Mouse (Mus musculus) cerebellum, postnatal 36 days (tissue): ENCODE results near the gene Inf2.

Experiments
- DNase-seq, 2 experiments: peaks; one replicate each; pipeline ENCODE4 v3.0.0; 2021 to 2022; ENCODE audit warnings: mixed read lengths in 2 of 2

The Inf2 gene

GRCm38 (mm10) chr12:112571064-112571463 lies 17.5 kb upstream of the Inf2 start:
- DNase-seq, result no peak

- no peak for DNase-seq
These were observed 13.2 kb upstream of the Inf2 start for GRCm38 (mm10) chr12:112575274-112575986.

DNA sequence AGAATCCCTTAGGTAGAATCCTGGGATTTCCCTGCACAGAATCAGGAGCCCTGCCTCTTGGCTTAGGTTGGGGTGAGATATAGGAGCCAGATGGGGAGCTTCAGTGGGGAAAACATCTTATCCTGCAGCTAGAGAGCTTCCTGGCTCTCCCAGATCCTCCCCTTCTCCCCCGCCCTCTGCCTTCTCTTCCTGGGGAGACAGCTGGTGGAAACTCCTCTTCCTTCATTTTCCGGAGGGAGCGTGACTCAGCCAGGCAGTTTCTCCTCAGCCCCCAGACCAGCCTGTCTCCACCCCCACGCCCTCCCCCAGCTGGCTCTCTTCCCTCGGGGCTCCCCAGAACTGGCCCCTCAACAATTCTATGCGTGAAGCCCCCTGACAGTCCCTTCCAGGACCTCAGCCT lies 12.2 kb upstream of the Inf2 start:
- DNase-seq, result no peak

DNA sequence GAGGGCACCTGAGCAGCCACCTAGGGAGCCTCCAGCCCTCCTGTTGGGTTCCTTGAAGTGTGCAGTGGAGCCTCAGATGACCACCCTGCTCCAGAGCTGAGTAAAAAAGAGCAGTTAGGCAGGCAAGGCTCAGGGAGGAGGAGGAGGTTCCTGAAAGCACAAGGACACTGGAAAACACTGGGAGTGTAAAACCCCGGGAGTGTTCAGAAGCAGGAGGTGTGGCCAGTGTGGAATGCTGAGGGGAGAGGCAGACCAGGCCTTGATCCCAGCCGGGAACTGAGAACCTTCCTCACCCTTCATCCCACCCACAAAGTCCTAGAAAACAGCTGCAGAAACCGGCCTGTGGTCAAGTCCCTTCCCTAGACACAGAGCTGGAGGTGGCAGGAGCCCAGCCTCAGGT lies 11.8 kb upstream of the Inf2 start:
- no peak for DNase-seq

GRCm38 (mm10) chr12:112578296-112579090 lies 10.1 kb upstream of the Inf2 start:
- DNase-seq, result no peak

DNA sequence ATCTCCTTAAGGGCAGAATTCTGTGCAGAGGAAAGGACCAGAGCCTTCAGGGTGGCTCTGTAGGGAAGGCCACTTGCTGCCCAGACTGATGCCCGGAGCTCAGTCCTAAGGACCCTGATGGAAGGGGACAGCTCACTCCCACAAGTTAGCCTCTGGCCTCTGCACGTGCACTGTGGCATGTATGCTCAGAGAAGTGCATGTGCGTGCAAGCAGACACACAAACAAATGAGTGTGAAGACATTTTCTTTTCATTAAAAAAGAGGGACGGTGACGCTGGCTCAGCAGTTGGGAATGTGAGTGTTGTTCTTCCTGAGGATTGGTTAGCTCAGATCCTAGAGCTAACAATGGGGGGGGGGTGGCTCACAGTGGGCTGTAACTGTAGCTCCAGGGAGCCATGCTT lies 9.2 kb upstream of the Inf2 start:
- no peak for DNase-seq

- DNase-seq, result no peak
These were observed 8.7 kb upstream of the Inf2 start for GRCm38 (mm10) chr12:112579926-112580325.

- DNase-seq, result no peak
These were observed 7.5 kb upstream of the Inf2 start for GRCm38 (mm10) chr12:112581113-112581512.

DNA sequence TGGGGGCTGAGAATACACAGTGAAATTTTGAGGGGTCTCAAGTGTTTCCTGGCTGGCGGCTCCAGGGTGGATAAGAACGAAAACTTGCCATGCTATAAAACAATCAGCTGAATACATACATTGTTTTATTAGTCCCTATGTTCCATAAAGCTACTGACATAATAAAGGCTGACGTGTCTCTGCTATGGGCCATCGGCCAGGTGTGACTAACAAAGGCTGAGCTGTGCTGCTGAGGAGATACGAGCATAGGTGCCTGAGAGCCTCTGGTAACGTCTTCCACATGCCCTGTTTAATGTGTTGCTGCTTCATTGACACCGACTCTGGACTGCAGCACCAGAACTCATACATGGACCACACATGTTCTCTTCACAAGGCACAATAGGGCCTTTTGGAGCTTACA lies 3.6 kb upstream of the Inf2 start:
- DNase-seq, result no peak

DNA sequence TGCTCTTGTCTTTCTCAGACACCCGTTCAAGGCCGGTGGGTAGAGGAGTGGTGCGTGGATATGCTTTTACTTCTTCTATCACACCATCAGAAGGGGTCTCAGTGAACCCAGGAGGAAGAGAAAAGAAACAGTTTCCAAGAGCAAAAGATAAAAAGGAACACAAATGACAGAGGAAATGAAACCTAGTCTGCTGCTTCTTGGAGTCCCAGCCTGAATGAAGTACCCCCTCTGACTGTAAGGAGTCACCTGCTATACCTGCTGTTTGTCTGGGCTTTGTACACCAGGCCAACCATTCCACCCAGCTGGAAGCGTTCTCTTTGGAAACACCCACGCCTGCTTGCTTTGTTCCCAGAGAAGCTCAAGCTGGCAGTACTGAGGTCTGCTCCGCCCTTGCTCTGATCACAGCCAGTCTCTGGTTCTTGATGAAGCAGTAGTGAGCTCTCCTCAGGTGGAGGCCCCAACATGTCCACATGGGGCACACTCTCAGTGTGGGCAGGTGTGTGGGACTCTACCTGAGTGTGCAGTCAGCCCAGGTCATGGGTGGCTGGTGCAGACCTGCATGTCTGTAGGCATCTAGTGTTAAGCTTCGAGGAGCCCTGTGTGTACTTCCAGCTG lies 2.6 kb upstream of the Inf2 start:
- DNase-seq, result no peak

DNA sequence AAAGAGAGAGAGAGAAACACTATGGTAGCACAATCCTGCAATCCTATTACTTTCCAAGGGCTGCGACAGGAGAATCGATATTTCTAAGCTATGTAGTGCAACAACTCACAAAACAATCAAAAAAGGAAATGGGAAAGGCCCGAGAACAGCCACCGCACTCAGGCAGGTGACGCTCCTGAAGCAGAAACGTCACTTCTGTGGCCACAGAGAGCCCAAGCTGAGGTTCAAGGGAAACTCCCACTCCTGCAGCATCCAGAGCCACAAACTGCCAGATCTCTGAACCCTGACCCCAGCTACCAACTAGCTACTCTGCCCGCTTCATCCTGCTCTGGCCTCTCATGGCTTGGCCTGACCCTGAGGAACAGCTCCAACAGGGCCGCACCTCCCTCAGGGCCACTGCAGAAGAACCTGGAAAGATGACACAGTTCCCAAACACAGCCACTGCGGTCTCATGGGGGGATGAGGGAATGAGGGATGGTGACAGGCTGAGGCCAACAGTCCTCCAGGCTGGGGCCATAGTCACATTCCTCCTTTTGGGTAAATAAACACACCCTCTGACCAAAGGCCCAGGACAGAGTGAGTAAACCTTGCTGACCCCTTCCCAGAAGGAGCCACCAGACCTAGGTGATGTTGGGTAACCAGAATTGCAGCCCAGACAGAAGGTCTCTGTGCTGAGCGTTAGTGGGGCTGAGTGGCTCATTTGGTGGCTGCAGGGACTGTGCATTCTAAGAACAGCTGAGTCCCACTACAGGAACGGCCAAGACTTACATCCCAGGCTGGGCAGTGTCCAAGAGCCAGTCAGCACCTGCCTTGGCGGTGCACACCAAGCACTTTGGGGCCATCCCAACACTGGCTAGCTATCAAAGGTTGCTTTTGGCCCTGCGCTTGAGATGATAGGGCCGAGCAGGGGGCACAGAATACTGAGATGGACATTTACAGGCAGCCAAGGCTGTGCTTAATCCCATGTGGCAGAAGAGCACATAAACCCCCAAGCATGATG lies 1.2 kb upstream of the Inf2 start:
- peak; percentile 59 to 63 for DNase-seq

- DNase-seq, result no peak
These were observed 1.1 kb downstream of the Inf2 start for GRCm38 (mm10) chr12:112589491-112590191.

DNA sequence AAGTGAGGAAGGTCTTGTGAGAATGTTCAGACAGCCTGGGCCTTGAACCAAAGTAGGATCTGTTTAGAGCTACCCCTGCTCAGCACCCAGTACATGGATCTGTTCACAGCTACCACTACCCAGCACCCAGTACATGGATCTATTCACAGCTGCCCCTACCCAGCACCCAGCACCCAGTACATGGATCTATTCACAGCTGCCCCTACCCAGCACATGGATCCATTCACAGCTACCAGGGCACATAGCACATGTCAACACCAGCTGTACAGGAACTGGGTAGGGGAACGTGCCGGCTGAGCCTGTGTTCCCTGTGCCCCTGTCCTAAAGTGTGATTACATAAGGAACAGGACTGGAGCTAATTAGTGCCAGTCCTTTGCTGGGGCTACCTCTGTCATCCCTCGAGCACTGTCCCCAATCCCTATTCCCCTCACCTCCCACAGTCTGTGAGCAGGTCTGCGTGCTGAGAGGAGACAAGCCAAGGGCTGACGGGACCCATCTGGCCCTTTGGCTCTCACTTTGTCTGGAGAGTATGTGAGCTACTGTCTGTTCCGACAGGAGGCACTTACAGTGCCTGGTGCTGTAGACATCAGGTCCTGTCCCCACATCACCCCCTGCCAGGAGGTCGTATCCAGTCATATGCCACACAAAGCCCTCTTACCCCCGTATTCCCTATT lies 2.1 kb downstream of the Inf2 start:
- peak; percentile 87 to 89 for DNase-seq

- no peak for DNase-seq
These were observed 2.7 kb downstream of the Inf2 start for GRCm38 (mm10) chr12:112591240-112591639.

GRCm38 (mm10) chr12:112591730-112592129 lies 3.1 kb downstream of the Inf2 start:
- no peak for DNase-seq

- DNase-seq, result no peak
These were observed 4.6 kb downstream of the Inf2 start for GRCm38 (mm10) chr12:112592985-112593734.

DNA sequence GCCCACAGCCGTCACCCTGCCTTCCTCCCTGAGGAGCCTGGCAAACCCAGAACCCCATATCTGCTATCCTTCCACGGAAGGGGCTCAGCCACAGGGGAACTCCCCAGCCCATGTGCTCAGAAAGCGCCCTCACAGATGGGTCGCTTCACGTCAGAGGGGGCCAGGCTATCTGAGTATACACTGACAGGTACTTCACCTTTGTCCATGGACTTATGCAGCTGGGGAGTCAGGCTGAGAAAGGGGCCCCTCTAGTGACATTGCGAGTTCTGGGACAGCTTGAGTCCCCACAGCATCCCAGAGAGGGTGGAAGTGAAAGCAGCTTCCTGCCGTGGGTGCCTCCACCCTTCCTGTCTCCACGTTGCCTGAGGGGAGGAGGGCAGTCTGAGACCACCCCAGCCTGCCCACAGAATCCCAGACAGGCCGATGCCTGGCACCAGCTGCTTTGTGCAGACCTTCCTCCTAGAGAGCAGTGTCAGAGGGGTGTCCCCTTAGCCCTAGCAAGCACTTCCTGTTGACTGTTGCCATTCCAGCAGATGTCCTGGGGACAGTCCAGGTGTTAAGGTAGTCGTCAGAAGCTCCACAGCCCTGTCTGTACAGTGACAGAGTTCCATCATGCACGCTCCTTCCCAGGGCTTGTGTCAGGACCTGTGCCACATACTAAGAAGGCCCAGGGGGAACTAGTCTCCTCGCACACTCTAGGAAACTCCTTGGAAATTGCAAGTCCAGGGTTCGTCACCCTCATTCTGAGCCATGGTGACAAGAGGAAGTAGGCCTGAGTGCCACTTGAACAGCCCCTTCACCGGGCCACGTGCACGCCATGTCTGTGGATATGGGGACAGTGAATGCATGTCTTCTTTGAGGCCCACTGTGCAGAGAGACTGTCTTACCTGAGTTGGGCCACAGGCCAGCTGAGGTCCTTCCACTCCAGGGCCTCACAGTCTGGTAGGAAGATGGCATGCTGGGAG lies 5.6 kb downstream of the Inf2 start:
- DNase-seq, result no peak

DNA sequence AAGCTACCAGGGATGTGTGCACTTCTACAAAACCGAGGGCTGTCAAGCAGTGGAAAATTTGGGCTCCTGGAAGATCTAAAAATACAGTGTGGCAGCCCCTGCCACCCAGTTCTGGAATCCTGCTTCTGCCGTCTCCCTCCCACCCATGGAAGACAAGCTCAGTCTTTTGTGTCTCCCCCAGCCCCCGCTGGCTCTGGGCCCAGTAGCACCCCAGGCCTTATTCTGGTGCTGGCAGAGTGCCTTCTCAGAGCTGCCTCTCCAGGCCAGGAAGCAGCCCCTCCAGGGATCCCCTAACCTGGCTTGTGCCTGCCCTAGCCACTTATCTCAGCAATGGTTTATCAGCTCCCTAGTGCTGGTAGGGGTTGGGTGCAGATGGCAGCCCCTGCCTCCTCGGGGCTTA lies 6.4 kb downstream of the Inf2 start:
- no peak for DNase-seq

- no peak for DNase-seq
These were observed 7.0 kb downstream of the Inf2 start for GRCm38 (mm10) chr12:112595626-112596025.
